Mouse (Mus musculus) testis, adult 2 months (tissue): ENCODE measurements at regions not wholly inside any gene's neighbourhood (a gene's known extent, or its start where the extent isn't known, plus 50 kb on each side); places are given as distances from the start of the nearest gene placed in this dataset.

Source experiments
- CTCF ChIP-seq: fragments of 200-500 bp; IDR thresholded peaks from 2 replicates; pipeline ENCODE4 v1.5.1; 2012; ENCODE audit warnings: low read depth, mild to moderate bottlenecking, inconsistent platforms, low read length, moderate library complexity; ENCODE audit not compliant: control insufficient read depth, insufficient read depth, insufficient replicate concordance
- POLR2A ChIP-seq: fragments of 200-500 bp; IDR thresholded peaks from 2 replicates; pipeline ENCODE4 v1.6.1; 2012; ENCODE audit warnings: low read depth, mild to moderate bottlenecking, inconsistent platforms, low read length, moderate library complexity; ENCODE audit not compliant: control insufficient read depth

DNA sequence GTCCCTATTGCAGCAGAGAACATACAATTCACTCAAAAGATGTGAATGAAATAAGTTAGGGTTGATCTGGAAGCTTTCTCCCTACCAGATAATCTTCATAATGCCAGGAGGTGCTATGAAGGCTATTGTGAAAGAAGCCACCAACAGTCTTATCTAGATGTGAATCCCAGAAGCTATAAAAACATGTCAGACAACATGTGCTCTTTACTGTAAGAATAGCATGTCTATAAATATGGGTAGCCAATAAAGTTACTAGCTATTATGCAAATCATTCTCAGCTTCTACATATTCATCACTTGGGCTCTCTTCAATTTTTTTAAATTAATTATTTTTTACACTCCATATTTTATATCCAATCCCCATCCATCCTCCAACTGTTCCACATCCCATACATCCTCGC lies 434.1 kb upstream of the Zfp960 start:
- TF ChIP-seq CTCF (no peak), POLR2A (no peak)
